Mouse (Mus musculus) A20 (cell line): ENCODE results near the gene Baiap2l1.
"Not testable (repeated sequence)": the region's sequence is repeated elsewhere in the genome, so short reads cannot be mapped to it uniquely, and the experiment has no call there.

ENCODE experiments used
- DNase-seq: peaks from one replicate; pipeline ENCODE4 v3.0.0-alpha.2; 2011; ENCODE audit warnings: low read depth, low spot score

Baiap2l1 gene

DNA sequence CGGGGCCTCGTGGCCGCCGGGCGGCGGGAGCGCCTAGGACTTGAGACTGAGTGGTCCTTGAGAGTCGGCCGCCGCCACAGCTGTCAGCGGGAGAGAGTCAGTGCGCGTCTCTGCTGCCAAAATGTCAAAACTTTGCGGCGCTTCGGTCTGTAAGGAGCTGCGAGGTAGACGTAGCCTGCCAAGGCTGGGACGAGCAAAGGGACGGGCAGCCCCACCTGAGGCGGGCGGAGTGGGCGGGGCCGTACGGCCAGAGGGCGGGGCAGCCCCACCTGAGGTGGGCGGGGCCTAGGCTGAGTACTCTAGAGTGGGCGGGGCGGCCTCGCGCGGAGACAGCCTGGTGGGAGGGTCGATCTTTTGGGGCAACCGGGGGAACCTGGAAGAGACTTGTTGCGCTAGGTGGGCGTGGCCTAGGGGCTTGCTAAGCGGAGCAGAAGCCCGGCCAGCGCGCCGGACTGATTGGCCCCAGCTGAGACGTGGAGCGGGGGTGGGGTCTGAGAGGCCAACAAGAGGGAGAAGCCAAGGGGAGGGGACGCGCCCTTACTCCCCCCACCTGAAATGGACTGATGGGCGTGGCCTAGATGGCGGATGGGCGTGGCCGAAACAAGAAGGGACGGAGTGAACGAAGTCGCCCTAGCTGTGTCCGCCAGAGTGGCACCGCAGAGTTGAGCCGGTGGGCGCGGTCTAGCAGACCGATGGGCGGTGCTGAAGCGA is at the start of gene Baiap2l1:
Baiap2l1 (minus strand) TSS at position 232 of the 711 bp plus-strand sequence.
- DNase-seq = peak; percentile 93

DNA sequence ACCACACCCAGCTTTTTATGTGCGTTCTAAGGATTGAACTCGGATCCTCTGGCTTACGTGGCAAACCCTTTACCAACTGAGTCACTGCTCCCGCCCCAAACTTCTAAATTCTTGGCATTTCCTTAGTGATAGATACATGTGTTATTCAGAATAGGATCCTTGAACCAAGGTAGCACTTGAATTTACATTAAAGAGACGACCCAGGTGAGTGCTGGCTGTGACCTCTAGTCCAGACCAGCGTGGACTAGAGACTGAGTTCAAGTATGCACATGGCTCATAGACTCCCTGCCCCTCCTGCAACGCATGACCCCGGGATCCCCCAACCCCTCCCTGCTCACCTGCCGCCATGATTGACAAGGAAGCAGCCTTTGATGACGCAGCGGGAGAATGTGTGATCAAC is 48.3 kb upstream of the Baiap2l1 start:
- no peak for DNase-seq

GRCm38 (mm10) chr5:144400821-144401220 is 42.9 kb upstream of the Baiap2l1 start:
- no peak for DNase-seq

DNA sequence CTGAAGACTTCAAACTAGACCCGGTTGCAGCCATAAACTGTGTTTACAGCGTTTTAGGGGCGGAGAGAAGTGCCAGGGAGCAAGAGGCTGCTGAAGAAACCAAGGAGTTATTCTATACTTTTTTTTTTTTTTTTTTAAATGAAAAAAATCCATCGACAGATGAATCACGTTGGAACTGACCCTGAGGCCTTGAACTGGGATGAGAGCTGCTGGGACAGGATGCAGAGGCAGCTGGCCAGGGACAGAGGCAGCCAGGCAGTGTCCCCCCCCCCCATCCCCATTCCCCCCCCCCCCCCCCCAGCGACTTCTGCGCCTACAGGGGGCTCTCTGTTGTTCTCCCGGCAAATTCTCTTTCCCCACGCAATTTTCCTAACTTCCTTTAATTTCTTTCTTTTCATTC is 39.7 kb upstream of the Baiap2l1 start:
- no peak for DNase-seq

GRCm38 (mm10) chr5:144394142-144394541 is 36.2 kb upstream of the Baiap2l1 start:
- no peak for DNase-seq

DNA sequence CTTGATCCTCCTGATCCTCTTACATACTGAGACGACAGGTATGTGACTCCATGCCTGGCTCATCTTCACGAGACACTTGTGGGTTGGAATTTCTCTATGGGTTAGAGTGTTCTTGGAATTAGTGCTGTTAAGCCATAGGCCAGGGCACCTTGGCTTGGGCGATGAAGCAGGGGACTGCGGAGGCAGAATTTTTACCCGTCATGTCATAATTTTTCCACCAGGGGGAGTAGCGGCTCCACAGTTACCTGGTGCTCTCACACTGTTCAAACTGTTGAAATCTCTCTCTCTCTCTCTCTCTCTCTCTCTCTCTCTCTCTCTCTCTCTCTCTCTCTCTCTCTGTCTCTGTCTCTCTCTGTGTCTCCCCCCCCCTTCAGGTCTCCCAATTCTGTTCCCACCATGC is 29.9 kb upstream of the Baiap2l1 start:
- DNase-seq = peak; percentile 48

GRCm38 (mm10) chr5:144383936-144384335 is 26.0 kb upstream of the Baiap2l1 start:
- DNase-seq = peak; percentile 38

DNA sequence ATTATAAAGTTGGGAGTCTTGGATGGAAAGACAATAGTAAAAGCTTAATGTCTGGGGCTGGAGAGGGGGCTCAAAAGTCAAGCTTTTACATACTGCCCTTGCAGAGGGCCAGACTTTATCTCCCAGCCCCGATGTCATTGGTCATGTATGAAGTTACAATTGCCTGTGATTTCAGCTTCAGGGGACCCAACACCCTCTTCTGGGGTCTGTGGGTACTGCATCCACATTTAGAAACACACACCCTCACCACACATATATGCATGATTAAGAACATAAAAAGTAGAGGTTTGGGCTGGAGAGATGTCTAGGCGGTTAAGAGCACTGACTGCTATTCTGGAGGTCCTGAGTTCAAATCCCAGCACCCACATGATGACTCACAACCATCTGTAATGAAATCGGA is 23.9 kb upstream of the Baiap2l1 start:
- peak; percentile 43 for DNase-seq

DNA sequence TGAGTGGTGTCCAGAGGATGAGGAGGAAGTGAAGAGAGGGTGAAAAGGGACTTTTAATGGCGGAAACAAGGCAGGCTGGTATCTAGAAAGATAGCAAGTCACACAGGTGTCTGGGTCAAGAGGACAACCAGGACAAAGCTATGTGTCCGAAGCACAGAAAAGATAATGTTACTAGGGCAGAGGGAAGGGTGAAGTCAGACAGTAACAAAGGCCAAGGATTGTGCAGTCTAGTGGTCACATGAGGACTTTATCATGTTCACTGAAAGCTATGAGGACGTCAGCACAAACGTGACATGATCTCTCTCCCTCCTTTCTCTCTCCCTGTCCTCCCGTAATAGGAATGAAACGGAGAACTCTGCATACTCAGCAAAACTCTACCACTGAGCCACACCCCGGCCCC is 22.8 kb upstream of the Baiap2l1 start:
- no peak for DNase-seq

DNA sequence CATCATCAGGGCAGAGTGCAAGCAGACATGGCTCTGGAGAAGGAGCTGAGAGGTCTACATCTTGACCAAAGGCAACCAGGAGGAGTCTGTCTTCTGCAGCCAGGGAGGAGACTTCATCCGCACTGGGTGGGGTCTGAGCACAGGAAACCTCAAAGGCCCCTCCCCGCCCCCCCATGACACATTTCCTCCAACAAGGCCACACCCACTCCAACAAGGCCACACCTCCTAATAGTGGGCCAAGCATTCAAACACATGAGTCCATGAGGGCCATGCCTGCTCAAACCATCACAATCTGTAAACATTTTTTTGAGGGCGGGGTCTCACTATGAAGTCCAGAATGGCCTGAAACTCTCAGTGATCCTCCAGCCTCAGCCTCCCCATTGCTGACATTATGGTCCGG is 21.5 kb upstream of the Baiap2l1 start:
- peak; percentile 8 for DNase-seq

DNA sequence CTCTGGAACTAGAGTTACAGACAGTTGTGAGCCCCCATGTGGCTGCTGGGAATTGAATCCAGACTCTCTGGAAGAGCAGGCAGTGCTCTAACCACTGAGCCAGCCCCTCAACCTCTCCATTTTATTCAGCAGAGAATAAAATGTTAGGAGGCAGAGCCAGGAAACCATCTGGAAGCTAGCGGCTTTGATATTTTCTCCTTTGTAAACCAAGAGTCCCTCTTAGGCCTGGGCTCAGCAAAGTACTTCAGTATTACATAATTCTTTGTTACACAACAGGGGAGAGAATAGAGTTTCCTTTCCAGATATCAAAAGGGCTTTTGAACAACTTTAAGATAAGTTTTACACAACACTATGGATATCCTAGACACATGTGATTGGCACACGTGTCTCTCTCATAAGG is 15.0 kb upstream of the Baiap2l1 start:
- no peak for DNase-seq

- DNase-seq = no peak
Measured at GRCm38 (mm10) chr5:144372177-144372576, 14.3 kb upstream of the Baiap2l1 start.

DNA sequence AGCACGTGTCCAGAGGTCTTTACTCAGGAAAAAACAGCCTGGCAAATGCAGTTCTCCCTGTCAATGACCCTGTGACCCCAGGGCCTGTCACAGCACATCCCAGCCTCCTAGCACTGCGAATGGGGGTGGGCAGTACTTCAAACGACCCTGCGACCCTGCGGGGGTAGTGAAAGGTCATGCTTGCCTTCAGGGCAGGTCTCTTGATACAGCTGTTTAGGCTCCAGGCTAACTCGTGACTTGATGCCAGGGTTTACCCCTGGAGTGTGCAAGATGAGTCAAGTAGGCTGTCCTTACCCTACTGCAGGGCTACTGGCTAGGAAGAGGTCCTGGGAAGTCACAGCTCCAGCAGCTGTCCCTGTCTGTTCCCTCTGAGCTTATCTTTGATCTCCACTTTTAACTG is 13.1 kb upstream of the Baiap2l1 start:
- no peak for DNase-seq

DNA sequence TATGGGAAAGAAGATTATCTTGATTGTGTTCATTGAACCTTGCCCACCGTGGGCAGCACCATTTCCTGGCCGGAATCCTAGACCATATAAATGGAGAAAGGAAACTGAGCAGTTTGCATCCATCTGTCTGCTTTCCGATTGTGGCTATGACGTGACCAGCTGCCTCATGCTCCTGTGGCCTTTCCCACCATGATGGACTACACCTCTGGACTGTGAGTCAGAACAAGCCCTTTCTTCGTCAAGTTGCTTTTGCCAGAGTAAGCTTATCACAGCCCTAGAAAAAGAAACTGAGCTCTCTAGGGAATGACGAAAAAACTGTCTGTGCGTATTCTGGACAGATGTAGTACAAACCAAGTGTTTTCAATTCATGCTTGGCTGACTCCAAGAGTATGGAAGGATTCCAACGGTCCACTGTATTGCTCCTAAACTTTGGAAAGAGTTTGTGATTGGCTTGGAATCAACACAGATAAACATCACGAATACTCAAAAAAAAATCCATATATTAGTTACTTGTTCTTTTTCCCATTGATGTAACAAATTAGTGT is 10.8 kb upstream of the Baiap2l1 start:
- DNase-seq = no peak

GRCm38 (mm10) chr5:144366551-144366950 is 8.6 kb upstream of the Baiap2l1 start:
- not testable (repeated sequence) for DNase-seq

DNA sequence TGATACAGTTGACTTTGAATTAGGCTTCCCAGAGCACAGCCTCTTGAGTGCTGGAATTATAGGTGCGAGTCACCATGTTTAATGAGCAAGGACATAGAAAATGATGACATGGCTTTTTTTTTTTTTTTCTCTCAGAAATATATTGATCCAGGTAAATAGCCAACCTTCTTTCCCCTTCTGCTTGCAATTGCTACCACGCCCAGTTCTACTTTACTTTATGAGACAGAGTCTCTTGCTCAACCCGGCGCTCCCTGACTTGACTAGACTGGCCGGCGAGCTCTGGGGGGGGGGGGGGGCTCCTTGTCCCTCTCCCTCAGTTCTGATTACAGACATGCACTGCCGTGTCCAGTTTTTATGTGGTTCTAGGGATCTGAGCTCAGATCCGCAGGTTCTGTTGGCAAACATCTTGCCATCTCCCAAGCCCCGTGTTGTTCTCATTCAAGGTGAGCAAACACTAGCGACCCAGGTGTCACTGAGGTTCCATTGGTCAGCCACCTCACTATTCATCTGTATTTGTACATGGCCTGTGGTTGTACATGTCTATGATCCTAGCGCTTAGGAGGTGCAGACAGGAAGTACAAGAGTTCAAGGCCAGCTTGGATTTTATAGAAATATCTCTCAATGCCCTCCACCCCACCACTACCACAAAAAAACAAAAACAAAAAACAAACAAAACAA is 6.9 kb upstream of the Baiap2l1 start:
- DNase-seq = no peak

- DNase-seq = no peak
Measured at GRCm38 (mm10) chr5:144360346-144360745, 2.4 kb upstream of the Baiap2l1 start.

- no peak for DNase-seq
Measured at GRCm38 (mm10) chr5:144359886-144360285, 2.0 kb upstream of the Baiap2l1 start.

- DNase-seq = no peak
Measured at GRCm38 (mm10) chr5:144358592-144358917, 643 bp upstream of the Baiap2l1 start.

DNA sequence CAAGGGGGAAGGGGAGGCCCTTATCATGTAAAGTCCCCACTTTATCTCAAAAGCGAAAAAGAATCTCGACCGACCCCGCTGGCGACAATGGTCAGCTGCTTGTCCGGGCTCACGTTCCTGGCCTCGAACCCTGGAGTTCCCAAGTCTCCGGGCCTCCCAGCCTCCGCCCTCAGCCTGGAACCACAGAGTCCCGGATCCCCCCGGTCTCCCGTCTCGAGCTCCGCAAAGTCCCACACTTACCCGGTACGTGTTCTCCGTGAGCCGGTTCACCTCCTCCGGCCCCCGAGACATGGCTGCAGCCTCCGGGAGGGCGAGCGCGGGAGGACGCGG is 396 bp downstream of the Baiap2l1 start:
- no peak for DNase-seq

GRCm38 (mm10) chr5:144356776-144357455 is 996 bp downstream of the Baiap2l1 start:
- DNase-seq = no peak

GRCm38 (mm10) chr5:144352250-144353047 is 5.5 kb downstream of the Baiap2l1 start:
- DNase-seq = no peak
